Comparison of ENCODE assay signal across 10 mouse cellular contexts in the genomic region with DNA sequence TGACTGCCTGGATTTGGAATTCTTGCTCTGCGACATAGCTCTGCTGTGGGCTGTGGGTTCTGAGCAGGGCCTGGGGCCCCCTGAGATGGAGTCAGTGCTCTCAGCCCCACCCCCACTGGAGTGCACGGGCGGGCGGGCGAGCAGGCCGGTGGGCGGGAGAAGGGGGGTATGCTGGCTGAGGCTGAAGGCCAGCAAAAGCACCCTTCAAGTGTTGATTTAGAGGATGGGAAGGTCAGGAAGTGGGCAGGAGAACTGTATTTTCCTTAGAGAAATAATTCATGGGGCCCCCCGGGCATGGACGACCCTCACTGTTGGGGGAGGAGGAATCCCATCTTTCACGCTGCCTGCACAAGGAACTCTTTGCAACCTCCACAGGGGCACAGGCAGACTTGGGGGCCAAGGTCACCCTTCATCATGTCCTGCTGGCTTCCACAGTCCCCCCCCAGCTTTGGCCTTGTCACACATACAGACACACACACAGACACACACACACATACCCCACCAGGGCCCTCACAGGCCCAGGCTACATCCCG. TPM values are rescaled to one million over a fixed set of nuclear protein-coding genes. Genes with fewer than 3 reads are reported as not detected.
DNase-seq lines count a peak whose midpoint lies in the region; ATAC-seq lines count a peak whose summit lies in the region.
"Had no signal": no experiment of that assay in that cellular context is flagged by ENCODE, and none has a peak within 500 bp of the region (broad histone marks: within the 10 kb centered on the region; RNA-seq: fewer than 3 reads in every experiment).

No protein-coding gene starts in this region.

- peak overlapping the region; percentile 32; the same call in 1 of the 2 replicates for H3K9ac ChIP-seq in heart, embryonic 15.5 days
- H3K9ac ChIP-seq in embryonic facial prominence, embryonic 15.5 days: no peak overlapping the region
- H3K9ac ChIP-seq in midbrain, embryonic 12.5 days (replicated peaks): peak overlapping the region; percentile 44; the same call in 1 of the 2 replicates

- no peak for DNase-seq in heart, postnatal 4 days
- peak; percentile 77 for DNase-seq in embryo, embryonic 10.5 days (ENCODE audit: low spot score)
- DNase-seq in ovary, postnatal 10 days (ENCODE audit: low spot score): no peak
- DNase-seq: thymus, adult 18-20 months had no signal

- no peaks in the 10 kb centered on the region for H3K27me3 ChIP-seq in heart, embryonic 15.5 days
- no peaks in the 10 kb centered on the region for H3K27me3 ChIP-seq in embryonic facial prominence, embryonic 15.5 days
- no peaks in the 10 kb centered on the region; the same call in 1 of the 2 replicates for H3K27me3 ChIP-seq in midbrain, embryonic 12.5 days

- 0 out of 2 replicates have a peak, but pooled peaks have one; percentile 24 for ATAC-seq in heart, embryonic 15.5 days (replicated peaks; ENCODE audit: insufficient number of reproducible peaks, insufficient read depth, low FRiP score, low read depth)
- ATAC-seq in embryonic facial prominence, embryonic 15.5 days (ENCODE audit: insufficient number of reproducible peaks, low FRiP score, low TSS enrichment, low read depth): peak; percentile 52
- peak; percentile 51; the same call in 1 of the 2 replicates for ATAC-seq in midbrain, embryonic 12.5 days (ENCODE audit: low FRiP score, low read depth)
- no peak for ATAC-seq in frontal cortex, adult (ENCODE audit: low TSS enrichment)
- ATAC-seq in megakaryocyte-erythroid progenitor cell, adult 5-6 weeks (replicated peaks; ENCODE audit: low FRiP score, low TSS enrichment, poor library complexity, severe bottlenecking): no peak
- ATAC-seq: inflammation-experienced regulatory T-cells, adult 6 months had no signal

- no peaks in the 10 kb centered on the region for H3K9me3 ChIP-seq in heart, embryonic 15.5 days (replicated peaks)
- no peaks in the 10 kb centered on the region for H3K9me3 ChIP-seq in embryonic facial prominence, embryonic 15.5 days (replicated peaks)
- H3K9me3 ChIP-seq in midbrain, embryonic 12.5 days: no peaks in the 10 kb centered on the region

- peaks cover 34% of the 10 kb centered on the region for H3K4me1 ChIP-seq in heart, embryonic 15.5 days (replicated peaks)
- peaks cover 50% of the 10 kb centered on the region for H3K4me1 ChIP-seq in embryonic facial prominence, embryonic 15.5 days
- peaks cover 29% of the 10 kb centered on the region for H3K4me1 ChIP-seq in midbrain, embryonic 12.5 days

- H3K4me2 ChIP-seq in heart, embryonic 15.5 days: no peak overlapping the region
- no peak overlapping the region for H3K4me2 ChIP-seq in embryonic facial prominence, embryonic 15.5 days (replicated peaks)
- 0 out of 2 replicates have a peak overlapping the region, but pooled peaks have one; percentile 5 for H3K4me2 ChIP-seq in midbrain, embryonic 12.5 days (replicated peaks)

- 12% methylated on average over 11 of the region's 11 CpGs for WGBS in heart, embryonic 15.5 days
- 13% methylated on average over 11 of the region's 11 CpGs for WGBS in embryonic facial prominence, embryonic 15.5 days
- 21% methylated on average over 11 of the region's 11 CpGs for WGBS in midbrain, embryonic 12.5 days

- H3K27ac ChIP-seq in heart, embryonic 15.5 days: peak overlapping the region; percentile 39
- peak overlapping the region; percentile 81 for H3K27ac ChIP-seq in embryonic facial prominence, embryonic 15.5 days (replicated peaks)
- peak overlapping the region; percentile 66 for H3K27ac ChIP-seq in midbrain, embryonic 12.5 days (replicated peaks)

- no peak overlapping the region for H3K4me3 ChIP-seq in heart, embryonic 15.5 days
- H3K4me3 ChIP-seq in embryonic facial prominence, embryonic 15.5 days (replicated peaks): no peak overlapping the region
- no peak overlapping the region for H3K4me3 ChIP-seq in midbrain, embryonic 12.5 days

- no peaks in the 10 kb centered on the region for H3K36me3 ChIP-seq in heart, embryonic 15.5 days
- H3K36me3 ChIP-seq in embryonic facial prominence, embryonic 15.5 days: peaks cover 9% of the 10 kb centered on the region
- peaks cover 9% of the 10 kb centered on the region; the same call in 1 of the 2 replicates for H3K36me3 ChIP-seq in midbrain, embryonic 12.5 days

RNA-seq across cellular contexts. Expression of a gene that starts 10.4 kb away (rescaled TPM):
- polyA plus RNA-seq in heart, embryonic 15.5 days (2015; fragmentation: Nextera tagmentation; extraction: Ambion mirVana): 17.0 and 18.7 TPM in 2 replicates
- total RNA-seq in heart, postnatal 4 days (2021): 1 to 10 TPM; 3.7 to 6.4 TPM
- polyA plus RNA-seq in embryonic facial prominence, embryonic 15.5 days (2015; fragmentation: Nextera tagmentation; extraction: Ambion mirVana): 28.5 and 32.7 TPM in 2 replicates
- 10.3 and 15.0 TPM in 2 replicates for polyA plus RNA-seq in midbrain, embryonic 12.5 days (2016; fragmentation: Nextera tagmentation; extraction: Ambion mirVana)
- total RNA-seq in megakaryocyte-erythroid progenitor cell, adult 5-6 weeks (2014; fragmentation: Nextera tagmentation): 13.0 and 13.8 TPM in 2 replicates
- 46.6 and 82.1 TPM in 2 replicates for total RNA-seq in megakaryocyte-erythroid progenitor cell, adult 5-6 weeks (2017)

RNA-seq across cellular contexts. Expression of a gene that starts 44.2 kb away (rescaled TPM):
- 4.6 and 4.8 TPM in 2 replicates for polyA plus RNA-seq in heart, embryonic 15.5 days (2015; fragmentation: Nextera tagmentation; extraction: Ambion mirVana)
- total RNA-seq in heart, postnatal 4 days (2021): 10 to 100 TPM in 1 of 2 experiments, under 1 TPM in 1; 0.98 to 10.9 TPM
- polyA plus RNA-seq in embryonic facial prominence, embryonic 15.5 days (2015; fragmentation: Nextera tagmentation; extraction: Ambion mirVana): 167 and 228 TPM in 2 replicates
- polyA plus RNA-seq in midbrain, embryonic 12.5 days (2016; fragmentation: Nextera tagmentation; extraction: Ambion mirVana): 1.0 and 1.1 TPM in 2 replicates
- total RNA-seq in megakaryocyte-erythroid progenitor cell, adult 5-6 weeks (2014; fragmentation: Nextera tagmentation): not detected in 2 replicates
- not detected in 2 replicates for total RNA-seq in megakaryocyte-erythroid progenitor cell, adult 5-6 weeks (2017)

Comparison
In these comparisons a context has a peak if more than half of its experiments do, and no peak if none do; other contexts are left out.
1. ATAC-seq: peak in heart, embryonic 15.5 days (single experiment), embryonic facial prominence, embryonic 15.5 days (single experiment) and midbrain, embryonic 12.5 days (single experiment); none in frontal cortex, adult (single experiment) and megakaryocyte-erythroid progenitor cell, adult 5-6 weeks (single experiment).
2. RNA of a gene that starts 44.2 kb away (polyA plus RNA-seq): 167 to 228 TPM in embryonic facial prominence, embryonic 15.5 days; 4.6 to 4.8 TPM in heart, embryonic 15.5 days and 1.0 to 1.1 TPM in midbrain, embryonic 12.5 days; every median in the first group is over 10 times any median in the second.
3. Peak in every context shown above with its lines, with median percentiles within 50 percentile points of each other: H3K27ac ChIP-seq.